Mouse (Mus musculus) liver, embryonic 15.5 days (tissue): ENCODE measurements around the gene Zdhhc18. TPM values are rescaled to one million over a fixed set of nuclear protein-coding genes. Genes with fewer than 3 reads are reported as not detected.
A peak's percentile ranks its signal among the peaks of the same experiment; 100 is the strongest.

Experiments used
- ATAC-seq: fragments of 200-750 bp; cut with Nextera tagmentation; 2 replicates; pipeline ENCODE4 v1.8.0; 2017; ENCODE audit warnings: moderate number of reproducible peaks, mild to moderate bottlenecking, moderate library complexity; ENCODE audit not compliant: insufficient read depth
- H3K27ac ChIP-seq: fragments of 300-500 bp; sonication (generic); replicated peaks from 2 replicates; pipeline ENCODE4 v1.5.1; 2015; ENCODE audit warnings: mild to moderate bottlenecking, inconsistent platforms
- H3K27me3 ChIP-seq: fragments of 300-500 bp; sonication (generic); 2 replicates; pipeline ENCODE4 v1.6.1; 2015; ENCODE audit warnings: mild to moderate bottlenecking, inconsistent platforms
- H3K36me3 ChIP-seq: fragments of 300-500 bp; sonication (generic); replicated peaks from 2 replicates; pipeline ENCODE4 v1.6.1; 2015; ENCODE audit warnings: moderate library complexity, mild to moderate bottlenecking, inconsistent platforms
- H3K4me1 ChIP-seq: fragments of 300-500 bp; sonication (generic); replicated peaks from 2 replicates; pipeline ENCODE4 v1.6.1; 2015; ENCODE audit warnings: inconsistent platforms
- H3K4me2 ChIP-seq: fragments of 300-500 bp; sonication (generic); 2 replicates; pipeline ENCODE4 v1.6.1; 2015; ENCODE audit warnings: moderate library complexity, mild to moderate bottlenecking, inconsistent platforms
- H3K4me3 ChIP-seq: fragments of 300-500 bp; sonication (generic); replicated peaks from 2 replicates; pipeline ENCODE4 v1.5.1; 2015; ENCODE audit warnings: mild to moderate bottlenecking, inconsistent platforms
- H3K9ac ChIP-seq: fragments of 300-500 bp; sonication (generic); 2 replicates; pipeline ENCODE4 v1.6.1; 2015; ENCODE audit warnings: moderate library complexity, mild to moderate bottlenecking, inconsistent platforms
- H3K9me3 ChIP-seq: fragments of 300-500 bp; sonication (generic); replicated peaks from 2 replicates; pipeline ENCODE4 v1.6.1; 2016; ENCODE audit warnings: inconsistent platforms
- WGBS: fragments of 180-500 bp; shearing (Covaris S2); methylation state at CpG from one replicate; pipeline ENCODE4 v1.1.7; 2015; ENCODE audit warnings: mixed read lengths; ENCODE audit not compliant: insufficient replicate concordance; 5-methylcytosine and 5-hydroxymethylcytosine counted together
- polyA plus RNA-seq: library from polyadenylated mRNA; unstranded; fragments of >200 nt; fragmentation: Nextera tagmentation; extraction: Ambion mirVana; gene quantifications from 2 replicates; pipeline ENCODE4 v1.2.1, GENCODE M21; 2015

Zdhhc18 gene
- polyA plus RNA-seq, 1 experiment from 2014 or later, result 1.2 TPM

GRCm38 (mm10) chr4:133574070-133574842 is 75.7 kb downstream of the Zdhhc18 start, which contains the start of gene Gpatch3:
TSS of gene Gpatch3 (plus strand) at chr4:133574745.
- Histone ChIP-seq H3K36me3 (peaks cover 14% of the 10 kb centered on the region), H3K9ac (peak within 1 kb of the TSS; percentile 83), H3K27me3 (no peaks in the 10 kb centered on the region), H3K4me3 (peak within 1 kb of the TSS; percentile 89), H3K4me1 (peaks cover 31% of the 10 kb centered on the region), H3K27ac (peak within 1 kb of the TSS; percentile 88), H3K9me3 (no peaks in the 10 kb centered on the region), H3K4me2 (peak within 1 kb of the TSS; percentile 97)
- 5% methylated on average over 44 of the region's 44 CpGs for WGBS
- ATAC-seq, result peak; percentile 79

- 40% methylated on average over 10 of the region's 10 CpGs for WGBS
- peak; percentile 56; the same call in 1 of the 2 replicates for ATAC-seq
- Histone ChIP-seq H3K4me2 (peak overlapping the region; percentile 43), H3K36me3 (no peaks in the 10 kb centered on the region), H3K4me3 (no peak overlapping the region), H3K9me3 (no peaks in the 10 kb centered on the region), H3K4me1 (peaks cover 17% of the 10 kb centered on the region), H3K27me3 (no peaks in the 10 kb centered on the region), H3K9ac (no peak overlapping the region), H3K27ac (peak overlapping the region; percentile 80)
Observed at GRCm38 (mm10) chr4:133570066-133570466, 79.9 kb downstream of the Zdhhc18 start.

GRCm38 (mm10) chr4:133569291-133570065 is 80.5 kb downstream of the Zdhhc18 start:
- H3K36me3 ChIP-seq, result no peaks in the 10 kb centered on the region
- 58% methylated on average over 10 of the region's 10 CpGs for WGBS
- peak overlapping the region; percentile 80 for H3K27ac ChIP-seq
- H3K27me3 ChIP-seq, result no peaks in the 10 kb centered on the region
- H3K4me1 ChIP-seq, result peaks cover 14% of the 10 kb centered on the region
- H3K9ac ChIP-seq, result no peak overlapping the region
- peak overlapping the region; percentile 43 for H3K4me2 ChIP-seq
- H3K4me3 ChIP-seq, result no peak overlapping the region
- peak; percentile 38; the same call in 1 of the 2 replicates for ATAC-seq
- no peaks in the 10 kb centered on the region for H3K9me3 ChIP-seq

GRCm38 (mm10) chr4:133567251-133567650 is 82.7 kb downstream of the Zdhhc18 start:
- Histone ChIP-seq H3K4me1 (peaks cover 3% of the 10 kb centered on the region; the same call in 1 of the 2 replicates), H3K9ac (no peak overlapping the region), H3K4me2 (no peak overlapping the region), H3K36me3 (no peaks in the 10 kb centered on the region), H3K9me3 (no peaks in the 10 kb centered on the region), H3K4me3 (no peak overlapping the region), H3K27ac (no peak overlapping the region), H3K27me3 (no peaks in the 10 kb centered on the region)
- ATAC-seq, result no peak
- WGBS, result 23% methylated on average over 8 of the region's 8 CpGs

- Histone ChIP-seq H3K4me1 (no peaks in the 10 kb centered on the region; the same call in 1 of the 2 replicates), H3K27me3 (no peaks in the 10 kb centered on the region), H3K4me2 (no peak overlapping the region), H3K9ac (no peak overlapping the region), H3K9me3 (no peaks in the 10 kb centered on the region), H3K36me3 (no peaks in the 10 kb centered on the region), H3K27ac (no peak overlapping the region), H3K4me3 (no peak overlapping the region)
- 62% methylated on average over 11 of the region's 11 CpGs for WGBS
- no peak for ATAC-seq
Observed at GRCm38 (mm10) chr4:133563123-133563571, 86.8 kb downstream of the Zdhhc18 start.

GRCm38 (mm10) chr4:133561622-133562021 is 88.3 kb downstream of the Zdhhc18 start:
- no peak overlapping the region for H3K4me3 ChIP-seq
- no peaks in the 10 kb centered on the region; the same call in 1 of the 2 replicates for H3K4me1 ChIP-seq
- no peak for ATAC-seq
- 47% methylated on average over 4 of the region's 4 CpGs for WGBS
- no peaks in the 10 kb centered on the region for H3K27me3 ChIP-seq
- no peaks in the 10 kb centered on the region for H3K9me3 ChIP-seq
- H3K4me2 ChIP-seq, result no peak overlapping the region
- H3K27ac ChIP-seq, result no peak overlapping the region
- no peaks in the 10 kb centered on the region for H3K36me3 ChIP-seq
- no peak overlapping the region for H3K9ac ChIP-seq

GRCm38 (mm10) chr4:133559846-133560245 is 90.1 kb downstream of the Zdhhc18 start:
- H3K9ac ChIP-seq, result no peak overlapping the region
- no peaks in the 10 kb centered on the region for H3K9me3 ChIP-seq
- no peak overlapping the region for H3K27ac ChIP-seq
- no peaks in the 10 kb centered on the region for H3K27me3 ChIP-seq
- 65% methylated on average over 4 of the region's 4 CpGs for WGBS
- ATAC-seq, result no peak
- H3K4me1 ChIP-seq, result no peaks in the 10 kb centered on the region; the same call in 1 of the 2 replicates
- H3K36me3 ChIP-seq, result no peaks in the 10 kb centered on the region
- no peak overlapping the region for H3K4me2 ChIP-seq
- H3K4me3 ChIP-seq, result no peak overlapping the region

- Histone ChIP-seq H3K27ac (peak overlapping the region; percentile 45; the same call in 1 of the 2 replicates), H3K4me1 (peaks cover 20% of the 10 kb centered on the region), H3K9ac (no peak overlapping the region), H3K9me3 (no peaks in the 10 kb centered on the region), H3K27me3 (no peaks in the 10 kb centered on the region; the same call in 1 of the 2 replicates), H3K4me3 (no peak overlapping the region), H3K4me2 (0 out of 2 replicates have a peak overlapping the region, but pooled peaks have one; percentile 11), H3K36me3 (no peaks in the 10 kb centered on the region)
- 50% methylated on average over 10 of the region's 10 CpGs for WGBS
- peak; percentile 89 for ATAC-seq
Observed at GRCm38 (mm10) chr4:133557041-133557717, 92.8 kb downstream of the Zdhhc18 start.
